Mouse (Mus musculus): Measurements from ENCODE around the gene Hpca. TPM values are rescaled to one million over a fixed set of nuclear protein-coding genes. Genes with fewer than 3 reads are reported as not detected.

Gene Hpca
- not detected for total RNA-seq (2023)

DNA sequence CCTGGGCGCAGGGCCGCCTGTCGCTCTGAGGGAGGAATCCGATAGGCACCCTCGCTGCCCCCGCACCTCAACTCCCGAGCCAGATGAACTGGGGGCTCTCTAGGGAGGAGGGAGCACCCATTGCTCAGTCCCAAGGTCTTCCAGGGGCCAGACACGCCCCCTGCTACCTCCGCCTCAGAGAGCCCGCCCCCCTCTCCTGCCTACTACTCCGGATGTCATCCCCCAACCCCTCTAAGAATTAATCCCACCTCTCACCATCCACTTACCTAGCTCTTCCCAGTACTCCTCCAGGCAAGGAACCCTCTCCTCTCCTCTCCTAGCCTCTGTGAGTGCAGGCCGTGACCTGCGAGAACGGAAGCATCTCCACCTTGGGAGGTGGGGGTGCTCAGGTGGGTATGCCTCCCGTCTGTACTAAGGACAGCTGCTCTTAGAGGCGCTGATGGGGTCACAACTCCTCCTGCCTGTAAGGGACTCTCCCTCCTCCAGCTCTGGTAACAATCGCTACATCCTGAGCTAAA, at the start of gene Hpca:
TSS of gene Hpca (minus strand) at position 468 of the 518 bp plus-strand sequence.

DNA sequence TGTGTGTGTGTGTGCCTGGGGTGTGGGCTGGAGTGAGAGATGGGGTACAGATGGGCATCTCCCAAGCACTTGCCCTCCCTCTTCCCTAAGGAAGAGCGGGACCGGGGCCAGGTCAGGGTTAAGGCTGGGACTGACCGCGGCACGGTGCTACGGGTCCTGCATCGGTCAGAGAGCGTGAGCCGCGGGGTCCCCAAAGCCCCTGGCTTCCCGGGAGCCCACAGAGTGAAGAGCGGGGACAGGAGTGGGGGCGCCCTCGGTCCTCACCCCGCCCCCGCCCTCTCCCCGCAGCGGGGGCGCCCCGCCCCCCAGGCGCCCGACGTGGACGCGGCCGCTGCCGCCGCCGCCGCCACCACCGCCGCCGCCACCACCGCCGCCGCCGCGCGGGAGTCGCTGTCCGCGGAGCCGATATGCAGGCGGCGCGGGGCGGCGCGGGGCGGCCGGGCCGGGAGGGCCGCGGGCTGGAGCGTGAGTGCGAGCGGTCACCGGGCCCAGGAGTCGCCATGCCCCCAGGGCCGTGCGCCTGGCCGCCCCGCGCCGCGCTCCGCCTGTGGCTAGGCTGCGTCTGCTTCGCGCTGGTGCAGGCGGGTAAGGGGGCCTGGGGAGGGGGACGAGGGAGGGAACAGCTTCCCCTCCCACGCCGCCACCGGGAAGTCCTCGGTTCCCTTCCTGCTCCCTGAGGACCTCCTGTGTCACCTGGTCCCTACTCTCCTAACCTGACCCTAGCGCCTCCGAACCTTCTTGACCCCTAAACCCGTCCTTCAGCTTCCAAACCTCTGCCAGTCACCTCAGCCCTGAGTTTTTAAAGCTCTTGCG, 14.9 kb upstream of the Hpca start, which contains the start of gene Fndc5:
TSS of gene Fndc5 (plus strand) at position 421 of the 813 bp plus-strand sequence.

DNA sequence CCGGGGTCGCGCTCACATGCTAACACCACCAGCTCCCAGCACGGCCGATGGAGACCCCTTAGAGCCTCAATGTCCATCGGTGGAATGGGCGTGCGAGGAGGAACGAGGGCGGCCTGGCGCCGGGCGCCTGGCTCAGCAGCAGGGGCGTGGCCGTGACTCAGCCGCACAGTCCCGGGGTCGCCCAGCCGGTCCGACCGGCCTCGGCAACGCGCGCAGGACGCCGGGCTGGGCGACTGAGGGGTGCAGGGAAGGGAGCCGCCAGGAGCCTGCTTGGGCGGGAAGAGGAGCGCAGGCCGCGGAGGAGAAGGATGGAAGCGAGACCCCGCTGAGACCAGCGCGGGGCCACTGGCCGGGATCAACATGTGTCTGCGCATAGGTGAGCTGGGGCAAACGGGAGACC, 16.5 kb downstream of the Hpca start, which contains the start of gene Tmem54:
TSS of gene Tmem54 (plus strand) at position 193 of the 400 bp plus-strand sequence.

Other genes starting within 250 kb of the Hpca start
- 1 to 10 TPM; 1.0 to 1.3 TPM for gene Trim62, start 238.5 kb downstream of the Hpca start, total RNA-seq (2023)
- gene Azin2, start 159.6 kb downstream of the Hpca start, total RNA-seq (2023), result under 1 TPM; 0.57 to 0.59 TPM
- 100 to 1,000 TPM; 105 to 108 TPM for gene Ak2, start 130.1 kb downstream of the Hpca start, total RNA-seq (2023)
- 10 to 100 TPM; 73.0 to 80.9 TPM for gene Rnf19b, start 63.8 kb downstream of the Hpca start, total RNA-seq (2023)
- gene Tmem54, start 16.5 kb downstream of the Hpca start, total RNA-seq (2023), result not detected
- not detected for gene Fndc5, start 15.0 kb upstream of the Hpca start, total RNA-seq (2023)
- 10 to 100 TPM; 11.5 to 12.5 TPM for gene S100pbp, start 67.7 kb upstream of the Hpca start, total RNA-seq (2023)
- 10 to 100 TPM; 16.4 to 25.4 TPM for gene Yars, start 67.7 kb upstream of the Hpca start, total RNA-seq (2023)
- gene C77080, start 139.4 kb upstream of the Hpca start, total RNA-seq (2023), result not detected
- gene Sync, start 165.6 kb upstream of the Hpca start, total RNA-seq (2023), result not detected
- gene Rbbp4, start 213.3 kb upstream of the Hpca start, total RNA-seq (2023), result 100 to 1,000 TPM; 121 to 132 TPM
- 10 to 100 TPM; 24.2 to 25.8 TPM for gene Zbtb8os, start 213.7 kb upstream of the Hpca start, total RNA-seq (2023)